In genomic region chr11:106674612-106675153, GRCm38 (mm10) we compare ENCODE assay signal across 7 mouse cellular contexts.
A peak's percentile ranks its signal among the peaks of the same experiment; 100 is the strongest.
DNase-seq lines count a peak whose midpoint lies in the region; ATAC-seq lines count a peak whose summit lies in the region.

No protein-coding gene starts in this region.

- no peak overlapping the region for H3K4me3 ChIP-seq in limb, embryonic 15.5 days
- H3K4me3 ChIP-seq in midbrain, embryonic 15.5 days = no peak overlapping the region

- no peaks in the 10 kb centered on the region for H3K9me3 ChIP-seq in limb, embryonic 15.5 days
- H3K9me3 ChIP-seq in midbrain, embryonic 15.5 days = no peaks in the 10 kb centered on the region

- peak; percentile 85 for DNase-seq in adrenal gland, adult 2 months
- DNase-seq in embryo, embryonic 11 days = peak; percentile 72
- peak; percentile 91 to 94 for DNase-seq in heart, adult 9 months (ENCODE audit: low spot score in 2 of 2)
- peak; percentile 70 to 71 for DNase-seq in kidney, adult 8-10 months
- peak; percentile 35 to 65 for DNase-seq in spleen, postnatal 10 days (ENCODE audit: low spot score in 2 of 2)

- H3K27me3 ChIP-seq in limb, embryonic 15.5 days = no peaks in the 10 kb centered on the region
- no peaks in the 10 kb centered on the region for H3K27me3 ChIP-seq in midbrain, embryonic 15.5 days (replicated peaks)

- WGBS in limb, embryonic 15.5 days = 4% methylated on average over 9 of the region's 9 CpGs
- WGBS in midbrain, embryonic 15.5 days = 4% methylated on average over 9 of the region's 9 CpGs

- H3K27ac ChIP-seq in limb, embryonic 15.5 days = peak overlapping the region; percentile 74
- peak overlapping the region; percentile 68 for H3K27ac ChIP-seq in midbrain, embryonic 15.5 days

- peaks cover 33% of the 10 kb centered on the region for H3K4me1 ChIP-seq in limb, embryonic 15.5 days
- H3K4me1 ChIP-seq in midbrain, embryonic 15.5 days = peaks cover 18% of the 10 kb centered on the region

- H3K4me2 ChIP-seq in limb, embryonic 15.5 days = peak overlapping the region; percentile 22; the same call in 1 of the 2 replicates
- H3K4me2 ChIP-seq in midbrain, embryonic 15.5 days = peak overlapping the region; percentile 23; the same call in 1 of the 2 replicates

- no peaks in the 10 kb centered on the region for H3K36me3 ChIP-seq in limb, embryonic 15.5 days
- H3K36me3 ChIP-seq in midbrain, embryonic 15.5 days (replicated peaks) = no peaks in the 10 kb centered on the region

- no peak overlapping the region for H3K9ac ChIP-seq in limb, embryonic 15.5 days
- H3K9ac ChIP-seq in midbrain, embryonic 15.5 days = no peak overlapping the region

- ATAC-seq in limb, embryonic 15.5 days (ENCODE audit: insufficient number of reproducible peaks, low FRiP score, low TSS enrichment, low read depth) = peak; percentile 71
- peak; percentile 87 for ATAC-seq in midbrain, embryonic 15.5 days (replicated peaks)
